Mouse (Mus musculus) urinary bladder, postnatal 25 days (tissue): ENCODE measurements around the gene Olfr1305.

ENCODE experiments used
- DNase-seq: peaks from one replicate; pipeline ENCODE4 v3.0.0; 2022; ENCODE audit warnings: low spot score

The Olfr1305 gene

GRCm38 (mm10) chr2:111877049-111877448 lies at the start of gene Olfr1305:
Gene Olfr1305, minus strand, starts transcription at chr2:111877149.
- no peak for DNase-seq

- no peak for DNase-seq
These were observed 39.2 kb upstream of the Olfr1305 start, which contains the start of gene Olfr1306 for GRCm38 (mm10) chr2:111916171-111916570. Gene Olfr1306, minus strand, starts transcription at chr2:111916271.

- no peak for DNase-seq
These were observed 56.7 kb downstream of the Olfr1305 start, which contains the start of gene Olfr1303 for GRCm38 (mm10) chr2:111820240-111820639. Gene Olfr1303, minus strand, starts transcription at chr2:111820340.
